Comparison of ENCODE assay signal across 18 mouse cellular contexts in genomic region chr12:32758150-32758549, GRCm38 (mm10).
"Had no signal": no experiment of that assay in that cellular context is flagged by ENCODE, and none has a peak within 500 bp of the region (broad histone marks: within the 10 kb centered on the region; RNA-seq: fewer than 3 reads in every experiment).

No protein-coding gene starts in this region.

- DNase-seq: liver; retina, postnatal 1 day; right cerebral cortex, postnatal 25 days; thymus, adult 18-20 months; thymus, postnatal 36 days had no signal

- H3K9me3 ChIP-seq: limb, embryonic 10.5 days; limb, embryonic 13.5 days; liver, embryonic 12.5 days; liver, embryonic 15.5 days; lung, embryonic 15.5 days; megakaryocyte, embryonic 14.5 days; midbrain, embryonic 10.5 days; midbrain, embryonic 13.5 days; neural tube, embryonic 13.5 days had no signal

- H3K4me2 ChIP-seq: limb, embryonic 13.5 days; liver, embryonic 12.5 days; liver, embryonic 15.5 days; lung, embryonic 15.5 days; midbrain, embryonic 13.5 days; neural tube, embryonic 13.5 days had no signal

- H3K9ac ChIP-seq: limb, embryonic 13.5 days; liver, embryonic 12.5 days; liver, embryonic 15.5 days; lung, embryonic 15.5 days; midbrain, embryonic 13.5 days; neural tube, embryonic 13.5 days had no signal

- ATAC-seq: liver, embryonic 12.5 days; midbrain, embryonic 13.5 days; midbrain, embryonic 16.5 days had no signal

- H3K4me3 ChIP-seq: layer of hippocampus, adult 2 months; limb, embryonic 10.5 days; limb, embryonic 13.5 days; liver, embryonic 12.5 days; liver, embryonic 15.5 days; lung, embryonic 15.5 days; megakaryocyte, embryonic 14.5 days; midbrain, embryonic 10.5 days; midbrain, embryonic 13.5 days; myocyte; neural tube, embryonic 13.5 days had no signal

- H3K36me3 ChIP-seq: limb, embryonic 10.5 days; limb, embryonic 13.5 days; liver, embryonic 12.5 days; liver, embryonic 15.5 days; lung, embryonic 15.5 days; midbrain, embryonic 10.5 days; midbrain, embryonic 13.5 days; neural tube, embryonic 13.5 days had no signal

- H3K4me1 ChIP-seq: limb, embryonic 10.5 days; limb, embryonic 13.5 days; liver, embryonic 12.5 days; liver, embryonic 15.5 days; lung, embryonic 15.5 days; megakaryocyte, embryonic 14.5 days; midbrain, embryonic 10.5 days; midbrain, embryonic 13.5 days; neural tube, embryonic 13.5 days had no signal

- H3K27me3 ChIP-seq: limb, embryonic 13.5 days; liver, embryonic 12.5 days; liver, embryonic 15.5 days; lung, embryonic 15.5 days; midbrain, embryonic 13.5 days; neural tube, embryonic 13.5 days had no signal

- H3K27ac ChIP-seq: kidney, postnatal 0 days; limb, embryonic 10.5 days; limb, embryonic 13.5 days; liver, embryonic 12.5 days; liver, embryonic 15.5 days; lung, embryonic 15.5 days; midbrain, embryonic 10.5 days; midbrain, embryonic 13.5 days; neural tube, embryonic 13.5 days had no signal
